Mouse (Mus musculus) heart, adult 2 months (tissue): ENCODE measurements around the gene Clasp2. TPM values are rescaled to one million over a fixed set of nuclear protein-coding genes. Genes with fewer than 3 reads are reported as not detected.

Experiments used
- DNase-seq, 2 experiments: peaks; one replicate each; pipeline ENCODE4 v3.0.0; 2021
- H3K27ac ChIP-seq: fragments of 200-600 bp; 2 replicates; pipeline ENCODE4 v1.8.1; 2022
- H3K27me3 ChIP-seq: fragments of 200-500 bp; 2 replicates; pipeline ENCODE4 v1.6.1; 2012; ENCODE audit warnings: mild to moderate bottlenecking, low read length, inconsistent platforms, mixed read lengths; ENCODE audit not compliant: control insufficient read depth, insufficient read depth
- H3K36me3 ChIP-seq: fragments of 200-500 bp; 2 replicates; pipeline ENCODE4 v1.6.1; 2012; ENCODE audit warnings: low read length, inconsistent platforms; ENCODE audit not compliant: control insufficient read depth, insufficient read depth
- H3K4me1 ChIP-seq: fragments of 200-500 bp; 2 replicates; pipeline ENCODE4 v1.6.1; 2011; ENCODE audit warnings: low read length; ENCODE audit not compliant: control insufficient read depth, insufficient read depth
- H3K4me3 ChIP-seq: fragments of 200-600 bp; 2 replicates; pipeline ENCODE4 v1.8.1; 2022
- H3K79me2 ChIP-seq: fragments of 200-500 bp; replicated peaks from 2 replicates; pipeline ENCODE4 v1.6.1; 2012; ENCODE audit warnings: mild to moderate bottlenecking, inconsistent platforms, low read length, moderate library complexity, mixed read lengths; ENCODE audit not compliant: control insufficient read depth, insufficient read depth
- H3K9ac ChIP-seq: fragments of 200-500 bp; 2 replicates; pipeline ENCODE4 v1.6.1; 2012; ENCODE audit warnings: low read depth, mild to moderate bottlenecking, control low read depth, inconsistent platforms, low read length, mixed read lengths
- CTCF ChIP-seq: fragments of 200-600 bp; IDR thresholded peaks from 2 replicates; pipeline ENCODE4 v1.8.1; 2022; ENCODE audit warnings: antibody characterized with exemption, mild to moderate bottlenecking, moderate library complexity
- EP300 ChIP-seq: fragments of 200-500 bp; IDR thresholded peaks from 2 replicates; pipeline ENCODE4 v1.6.1; 2011; ENCODE audit warnings: low read depth, low read length, control low read depth; ENCODE audit not compliant: insufficient read depth
- POLR2A ChIP-seq: fragments of 200-500 bp; IDR thresholded peaks from 2 replicates; pipeline ENCODE4 v1.6.1; 2011; ENCODE audit warnings: mild to moderate bottlenecking, low read depth, low read length, control low read depth; ENCODE audit not compliant: insufficient read depth
- WGBS: fragments of 180-500 bp; shearing (Covaris S2); methylation state at CpG from one replicate; pipeline ENCODE4 v1.1.7; 2018; 5-methylcytosine and 5-hydroxymethylcytosine counted together
- intact Hi-C: fragments of 180-260 bp; cut with DNase I; formaldehyde crosslinking; loops from one replicate; pipeline ENCODE4 v1.15.1; 2025
- polyA plus RNA-seq: library from polyadenylated mRNA; depleted of rRNA; stranded (reverse); fragments of >200 nt; gene quantifications from 2 replicates; pipeline ENCODE4 v1.2.3, GENCODE M21; 2012
- total RNA-seq, 2 experiments: library from RNA; stranded (reverse); gene quantifications; 2 replicates each; pipeline ENCODE4 v1.2.3; 2021

Gene Clasp2
- total and polyA plus RNA-seq, 3 experiments, result 14.2 to 56.2 (median 53.6) TPM

GRCm38 (mm10) chr9:113941103-113941805, 200.0 kb downstream of the Clasp2 start:
- Histone ChIP-seq H3K27ac (no peak overlapping the region), H3K36me3 (peaks cover 4% of the 10 kb centered on the region)
- TF ChIP-seq CTCF (no peak), EP300 (no peak), POLR2A (no peak)

GRCm38 (mm10) chr9:113943372-113943771, 202.1 kb downstream of the Clasp2 start:
- intact Hi-C loops, result no loop called here
- Histone ChIP-seq H3K79me2 (peaks cover 5% of the 10 kb centered on the region), H3K4me3 (no peak overlapping the region), H3K4me1 (no peaks in the 10 kb centered on the region; the same call in none of the 2 replicates), H3K36me3 (peaks cover 2% of the 10 kb centered on the region), H3K27me3 (no peaks in the 10 kb centered on the region), H3K9ac (no peak overlapping the region), H3K27ac (no peak overlapping the region)
- no peak for TF ChIP-seq POLR2A
- no peak for TF ChIP-seq EP300
- no peak for TF ChIP-seq CTCF
- no peak for DNase-seq
- 93% methylated on average over 1 of the region's 1 CpGs for WGBS

More at GRCm38 (mm10) chr9:113941103-113941805, 200.0 kb downstream of the Clasp2 start:
- H3K9ac ChIP-seq, result no peak overlapping the region
- intact Hi-C loops, result no loop called here
- peaks cover under 1% of the 10 kb centered on the region for H3K4me1 ChIP-seq
- DNase-seq, result no peak
- 84% methylated on average over 3 of the region's 3 CpGs for WGBS
- H3K4me3 ChIP-seq, result no peak overlapping the region
- peaks cover 11% of the 10 kb centered on the region for H3K79me2 ChIP-seq
- H3K27me3 ChIP-seq, result no peaks in the 10 kb centered on the region

DNA sequence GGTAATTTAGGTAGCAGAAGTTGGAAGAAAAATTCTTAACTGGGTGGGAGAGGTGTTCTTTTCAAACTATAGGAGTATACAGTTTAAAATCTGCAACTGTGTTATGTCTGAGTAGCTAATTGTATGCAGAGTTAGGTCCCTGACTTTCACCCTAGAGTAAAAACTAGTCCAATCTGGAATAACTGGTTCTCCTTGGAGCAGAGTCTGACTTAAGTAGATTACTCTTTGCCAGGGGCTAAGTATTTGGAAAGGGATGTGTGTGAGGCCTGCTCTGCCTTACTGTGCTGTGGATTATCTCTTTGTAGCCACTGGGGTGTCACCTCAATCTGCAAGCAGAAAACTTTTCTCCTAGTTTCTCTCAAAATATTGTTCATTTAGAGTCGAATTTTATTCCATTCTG, 205.9 kb downstream of the Clasp2 start:
- intact Hi-C loops, result no loop called here
- Histone ChIP-seq H3K4me1 (no peaks in the 10 kb centered on the region), H3K27me3 (no peaks in the 10 kb centered on the region), H3K36me3 (no peaks in the 10 kb centered on the region; the same call in 1 of the 2 replicates), H3K9ac (no peak overlapping the region), H3K27ac (no peak overlapping the region), H3K79me2 (peaks cover 2% of the 10 kb centered on the region), H3K4me3 (no peak overlapping the region)
- DNase-seq, result no peak
- 89% methylated on average over 1 of the region's 1 CpGs for WGBS
- TF ChIP-seq CTCF, result no peak
- TF ChIP-seq EP300, result no peak
- no peak for TF ChIP-seq POLR2A

GRCm38 (mm10) chr9:113957777-113958176, 216.5 kb downstream of the Clasp2 start:
- Histone ChIP-seq H3K4me1 (no peaks in the 10 kb centered on the region; the same call in 1 of the 2 replicates), H3K9ac (no peak overlapping the region), H3K27me3 (no peaks in the 10 kb centered on the region), H3K27ac (no peak overlapping the region), H3K79me2 (no peaks in the 10 kb centered on the region), H3K36me3 (no peaks in the 10 kb centered on the region; the same call in none of the 2 replicates), H3K4me3 (no peak overlapping the region)
- intact Hi-C loops, result no loop called here
- 94% methylated on average over 4 of the region's 4 CpGs for WGBS
- no peak for DNase-seq
- no peak for TF ChIP-seq POLR2A
- no peak for TF ChIP-seq EP300
- no peak for TF ChIP-seq CTCF

DNA sequence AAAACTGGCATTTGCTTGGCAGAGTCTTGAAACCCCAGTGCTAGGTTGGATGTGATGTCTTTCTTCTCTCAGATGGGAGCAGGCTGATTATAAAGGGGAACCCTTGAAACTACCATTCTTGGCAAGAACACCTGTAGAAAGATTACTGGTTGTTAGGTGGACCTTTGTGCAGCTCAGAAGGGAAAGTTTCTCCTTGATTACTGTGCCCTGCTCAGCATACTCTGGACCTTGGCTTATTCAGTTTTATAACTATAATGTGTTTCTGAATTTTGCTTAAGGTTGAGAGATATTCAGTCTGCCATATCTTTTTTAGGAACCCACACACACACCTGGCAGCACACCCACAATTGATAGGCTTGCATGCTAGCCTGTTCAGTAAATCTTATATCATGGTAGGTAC, 222.4 kb downstream of the Clasp2 start:
- no peak for DNase-seq
- Histone ChIP-seq H3K4me3 (no peak overlapping the region), H3K79me2 (no peaks in the 10 kb centered on the region), H3K9ac (no peak overlapping the region), H3K27ac (no peak overlapping the region), H3K27me3 (no peaks in the 10 kb centered on the region), H3K36me3 (no peaks in the 10 kb centered on the region; the same call in 1 of the 2 replicates), H3K4me1 (no peaks in the 10 kb centered on the region)
- intact Hi-C loops, result no loop called here
- TF ChIP-seq CTCF (no peak), POLR2A (no peak), EP300 (no peak)

- DNase-seq, result no peak
- 92% methylated on average over 8 of the region's 8 CpGs for WGBS
- Histone ChIP-seq H3K4me1 (no peaks in the 10 kb centered on the region), H3K27ac (no peak overlapping the region), H3K9ac (no peak overlapping the region), H3K27me3 (no peaks in the 10 kb centered on the region), H3K4me3 (no peak overlapping the region), H3K79me2 (no peaks in the 10 kb centered on the region), H3K36me3 (no peaks in the 10 kb centered on the region; the same call in 1 of the 2 replicates)
- TF ChIP-seq EP300, result no peak
- no peak for TF ChIP-seq CTCF
- intact Hi-C loops, result no loop called here
Observed at GRCm38 (mm10) chr9:113964415-113964814, 223.1 kb downstream of the Clasp2 start.
